Mouse (Mus musculus): ENCODE measurements at regions not wholly inside any gene's neighbourhood (a gene's known extent, or its start where the extent isn't known, plus 50 kb on each side); places are given as distances from the start of the nearest gene placed in this dataset.

DNA sequence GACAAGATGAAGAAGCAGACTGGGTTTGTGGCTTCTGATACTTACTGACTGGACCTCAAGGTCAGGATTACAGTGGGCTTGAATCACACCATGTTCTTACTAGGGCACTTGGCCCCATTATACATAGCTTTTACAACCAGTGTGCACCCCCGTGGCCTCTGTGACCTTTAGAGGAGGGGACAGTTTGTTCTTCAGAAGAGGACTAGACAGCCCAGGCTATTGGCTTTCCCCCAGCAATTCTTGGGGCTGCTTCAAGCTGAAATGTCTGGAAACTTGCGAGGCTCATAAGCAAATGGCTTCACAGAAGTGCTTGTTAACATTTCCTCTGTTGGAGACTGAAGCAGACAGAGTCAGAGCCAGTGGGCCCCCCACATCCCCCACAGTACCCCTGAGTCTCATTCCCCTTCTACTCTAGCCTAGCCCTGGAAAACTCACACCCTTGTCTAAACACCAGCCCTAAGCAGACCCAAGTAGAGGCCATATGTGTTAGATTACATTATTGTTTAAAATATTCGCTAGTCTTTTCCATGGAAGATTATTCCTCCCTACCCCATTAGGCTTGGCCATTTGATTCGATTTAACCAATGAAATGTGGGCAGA is 439.6 kb upstream of the Zmiz1 start:
- WGBS, result 55% methylated on average over 4 of the region's 4 CpGs
- H3K4me3 ChIP-seq (ENCODE audit: low read depth, low read length), result no peak overlapping the region

DNA sequence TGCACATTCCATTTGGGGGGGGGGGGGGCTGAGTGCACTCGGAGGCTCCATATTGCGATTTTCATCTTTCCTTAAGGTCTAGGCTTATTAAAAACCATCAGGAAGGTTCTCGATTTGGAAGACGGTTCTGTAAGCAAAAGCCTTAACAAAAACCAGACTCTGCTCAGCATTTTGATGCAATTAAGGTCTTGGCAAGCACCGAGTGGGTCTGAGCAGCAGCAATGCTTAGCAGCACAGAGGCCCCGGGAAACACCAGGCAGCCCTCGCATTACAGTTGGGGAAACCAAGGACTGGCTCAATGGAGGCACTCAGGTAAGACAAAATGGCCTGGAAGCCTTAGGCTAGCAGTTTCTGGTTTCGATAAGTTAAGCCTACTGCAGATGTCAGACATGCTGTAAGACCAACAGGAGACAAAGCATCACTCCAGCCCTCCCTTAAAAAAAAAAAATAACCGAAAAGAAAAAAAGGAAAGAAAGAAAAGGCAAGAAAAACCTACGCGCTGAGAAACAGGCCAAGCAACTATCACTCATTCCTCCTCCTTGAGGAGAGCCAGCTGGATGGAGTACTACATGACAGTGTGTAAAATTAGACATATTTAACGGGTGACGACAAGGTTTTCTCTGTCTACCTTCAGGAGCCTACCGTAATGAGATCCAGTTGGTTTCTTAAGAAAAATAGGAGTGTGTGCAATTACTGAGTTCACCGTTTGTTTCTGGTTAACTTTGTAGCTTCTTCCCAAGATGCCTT is 436.3 kb upstream of the Zmiz1 start:
- no peak overlapping the region for H3K27ac ChIP-seq (ENCODE audit: low read depth, low read length)
- H3K4me1 ChIP-seq (replicated peaks; ENCODE audit: control insufficient read depth, insufficient read depth, low read length), result no peaks in the 10 kb centered on the region
- 70% methylated on average over 15 of the region's 15 CpGs for WGBS
- no peaks in the 10 kb centered on the region for H3K9me3 ChIP-seq (ENCODE audit: control insufficient read depth)
- H3K4me3 ChIP-seq (ENCODE audit: low read depth, low read length), result no peak overlapping the region
- no peaks in the 10 kb centered on the region for H3K27me3 ChIP-seq (replicated peaks; ENCODE audit: control insufficient read depth, insufficient read depth, low read length)
- ATAC-seq, result no peak
- no peak overlapping the region for H3K4me2 ChIP-seq (replicated peaks; ENCODE audit: low read depth)
- no peaks in the 10 kb centered on the region for H3K36me3 ChIP-seq (ENCODE audit: control insufficient read depth, insufficient read depth)
- no peak for TF ChIP-seq CTCF (IDR thresholded peaks at IDR 0.05; ENCODE audit: low read depth)
- no peak overlapping the region for H3K9ac ChIP-seq (ENCODE audit: low read depth, low read length)

More for the DNA sequence above, 439.6 kb upstream of the Zmiz1 start:
- no peaks in the 10 kb centered on the region for H3K9me3 ChIP-seq (ENCODE audit: control insufficient read depth)
- no peaks in the 10 kb centered on the region for H3K36me3 ChIP-seq (ENCODE audit: control insufficient read depth, insufficient read depth)
- no peak for ATAC-seq
- H3K4me2 ChIP-seq (replicated peaks; ENCODE audit: low read depth), result no peak overlapping the region
- H3K27me3 ChIP-seq (replicated peaks; ENCODE audit: control insufficient read depth, insufficient read depth, low read length), result no peaks in the 10 kb centered on the region
- no peaks in the 10 kb centered on the region; the same call in 1 of the 2 replicates for H3K4me1 ChIP-seq (replicated peaks; ENCODE audit: control insufficient read depth, insufficient read depth, low read length)
- no peak for TF ChIP-seq CTCF (IDR thresholded peaks at IDR 0.05; ENCODE audit: low read depth)
- H3K9ac ChIP-seq (ENCODE audit: low read depth, low read length), result no peak overlapping the region
- no peak overlapping the region for H3K27ac ChIP-seq (ENCODE audit: low read depth, low read length)

DNA sequence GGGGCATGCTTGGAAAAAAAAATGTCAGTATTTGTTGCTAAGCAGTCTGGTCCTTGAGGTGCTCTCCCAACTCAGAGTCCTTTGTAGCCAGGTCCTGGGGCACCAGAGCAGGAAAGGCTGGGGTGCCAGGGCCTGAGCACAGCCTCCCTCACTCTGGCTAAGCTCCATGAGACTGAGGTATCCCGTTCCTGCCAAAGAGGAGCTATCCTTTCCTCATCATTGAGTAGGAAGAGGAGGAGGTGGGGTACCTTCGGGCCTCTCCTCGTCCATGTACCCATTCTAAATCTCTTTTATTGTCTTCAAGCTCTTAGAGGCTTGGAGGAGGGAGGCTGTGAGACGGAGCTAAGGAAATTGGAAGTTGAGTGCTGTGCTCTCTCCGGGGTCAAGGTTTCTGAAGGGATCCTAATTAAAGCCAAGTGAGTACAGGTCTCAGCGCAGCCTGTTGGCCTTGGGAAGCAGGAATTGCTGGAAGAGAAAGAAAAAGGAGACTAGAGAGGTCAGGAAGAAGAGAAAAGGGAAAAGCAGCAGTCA is 435.6 kb upstream of the Zmiz1 start:
- Histone ChIP-seq H3K27me3 (replicated peaks; ENCODE audit: control insufficient read depth, insufficient read depth, low read length) (no peaks in the 10 kb centered on the region), H3K27ac (ENCODE audit: low read depth, low read length) (no peak overlapping the region), H3K4me3 (ENCODE audit: low read depth, low read length) (no peak overlapping the region), H3K4me2 (replicated peaks; ENCODE audit: low read depth) (no peak overlapping the region), H3K4me1 (replicated peaks; ENCODE audit: control insufficient read depth, insufficient read depth, low read length) (no peaks in the 10 kb centered on the region), H3K9me3 (ENCODE audit: control insufficient read depth) (no peaks in the 10 kb centered on the region), H3K9ac (ENCODE audit: low read depth, low read length) (no peak overlapping the region), H3K36me3 (ENCODE audit: control insufficient read depth, insufficient read depth) (no peaks in the 10 kb centered on the region)
- ATAC-seq, result no peak
- 83% methylated on average over 6 of the region's 6 CpGs for WGBS
- no peak for TF ChIP-seq CTCF (IDR thresholded peaks at IDR 0.05; ENCODE audit: low read depth)

DNA sequence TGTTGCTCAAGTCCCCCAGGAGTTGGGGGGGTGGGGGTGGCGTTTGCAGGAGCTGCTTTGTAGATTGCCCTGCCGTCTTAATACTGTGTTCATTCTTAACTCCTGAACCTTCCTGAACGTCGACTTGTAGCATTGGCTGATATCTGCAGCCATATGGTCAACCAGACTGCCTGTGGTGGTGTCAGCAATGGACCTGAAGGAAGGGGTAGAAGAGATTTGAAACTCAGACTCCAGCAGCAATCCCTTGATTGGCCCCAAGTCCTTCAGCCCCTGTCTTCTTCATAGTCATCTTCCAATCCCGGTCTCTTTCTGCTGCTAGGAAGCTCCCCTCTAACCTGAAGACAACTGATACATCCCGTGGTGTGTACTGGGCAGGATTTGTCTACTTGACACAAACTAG is 433.9 kb upstream of the Zmiz1 start:
- no peaks in the 10 kb centered on the region for H3K27me3 ChIP-seq (replicated peaks; ENCODE audit: control insufficient read depth, insufficient read depth, low read length)

DNA sequence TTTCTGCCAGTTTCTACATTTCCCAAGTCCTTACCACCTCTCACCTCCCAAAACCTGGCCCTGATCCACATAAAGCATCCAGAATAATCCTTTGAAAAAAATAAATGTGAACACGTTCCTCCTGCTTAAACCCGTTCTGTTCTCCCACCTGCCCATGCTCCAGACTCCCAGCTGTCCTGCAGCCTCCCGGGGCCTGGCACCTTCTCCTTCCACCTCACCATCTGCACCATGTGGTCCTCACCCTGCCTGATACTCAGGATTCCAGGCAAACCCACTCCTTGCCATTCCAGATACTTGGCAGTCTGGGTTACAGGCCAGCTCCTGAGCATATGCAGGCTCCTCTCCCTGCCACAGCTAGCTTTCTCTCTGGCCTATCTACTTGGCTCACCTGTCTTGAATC is 431.9 kb upstream of the Zmiz1 start:
- Histone ChIP-seq H3K36me3 (ENCODE audit: control insufficient read depth, insufficient read depth) (no peaks in the 10 kb centered on the region), H3K4me2 (replicated peaks; ENCODE audit: low read depth) (no peak overlapping the region), H3K4me3 (ENCODE audit: low read depth, low read length) (no peak overlapping the region), H3K27ac (ENCODE audit: low read depth, low read length) (no peak overlapping the region), H3K4me1 (replicated peaks; ENCODE audit: control insufficient read depth, insufficient read depth, low read length) (no peaks in the 10 kb centered on the region), H3K27me3 (replicated peaks; ENCODE audit: control insufficient read depth, insufficient read depth, low read length) (no peaks in the 10 kb centered on the region), H3K9me3 (ENCODE audit: control insufficient read depth) (no peaks in the 10 kb centered on the region), H3K9ac (ENCODE audit: low read depth, low read length) (no peak overlapping the region)
- no peak for TF ChIP-seq CTCF (IDR thresholded peaks at IDR 0.05; ENCODE audit: low read depth)
- WGBS, result 78% methylated on average over 3 of the region's 3 CpGs
- ATAC-seq, result no peak

More for the DNA sequence above, 433.9 kb upstream of the Zmiz1 start:
- H3K27ac ChIP-seq (ENCODE audit: low read depth, low read length), result no peak overlapping the region
- no peaks in the 10 kb centered on the region for H3K4me1 ChIP-seq (replicated peaks; ENCODE audit: control insufficient read depth, insufficient read depth, low read length)
- no peak for ATAC-seq
- H3K36me3 ChIP-seq (ENCODE audit: control insufficient read depth, insufficient read depth), result no peaks in the 10 kb centered on the region
- 89% methylated on average over 6 of the region's 6 CpGs for WGBS
- TF ChIP-seq CTCF (IDR thresholded peaks at IDR 0.05; ENCODE audit: low read depth), result no peak
- H3K9ac ChIP-seq (ENCODE audit: low read depth, low read length), result no peak overlapping the region
- no peak overlapping the region for H3K4me2 ChIP-seq (replicated peaks; ENCODE audit: low read depth)
- no peaks in the 10 kb centered on the region for H3K9me3 ChIP-seq (ENCODE audit: control insufficient read depth)
- no peak overlapping the region for H3K4me3 ChIP-seq (ENCODE audit: low read depth, low read length)

DNA sequence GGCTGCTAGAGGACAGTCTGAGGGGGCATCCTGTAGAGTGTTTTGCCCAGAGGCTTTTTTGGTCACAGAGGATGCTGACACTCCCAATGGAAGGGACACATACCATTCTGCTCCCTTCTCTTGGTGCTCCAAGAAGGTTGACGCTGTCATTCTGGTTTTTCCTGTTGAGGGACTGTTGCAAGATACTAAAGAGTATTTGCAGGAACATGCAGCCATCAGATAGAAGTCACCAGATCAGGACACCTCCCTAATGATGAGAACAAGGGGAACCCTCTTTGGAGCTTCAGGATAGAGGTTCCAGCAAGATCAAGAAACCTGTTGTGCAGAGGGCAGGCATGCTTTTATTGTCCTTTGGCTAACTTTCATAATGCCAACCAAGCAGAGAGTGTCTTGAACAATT is 431.1 kb upstream of the Zmiz1 start:
- H3K27ac ChIP-seq (ENCODE audit: low read depth, low read length), result no peak overlapping the region
- no peaks in the 10 kb centered on the region for H3K27me3 ChIP-seq (replicated peaks; ENCODE audit: control insufficient read depth, insufficient read depth, low read length)
- H3K9me3 ChIP-seq (ENCODE audit: control insufficient read depth), result no peaks in the 10 kb centered on the region
- no peaks in the 10 kb centered on the region for H3K36me3 ChIP-seq (ENCODE audit: control insufficient read depth, insufficient read depth)
- WGBS, result 78% methylated on average over 1 of the region's 1 CpGs
- H3K4me3 ChIP-seq (ENCODE audit: low read depth, low read length), result no peak overlapping the region
- no peak overlapping the region for H3K4me2 ChIP-seq (replicated peaks; ENCODE audit: low read depth)
- no peak for TF ChIP-seq CTCF (IDR thresholded peaks at IDR 0.05; ENCODE audit: low read depth)
- no peaks in the 10 kb centered on the region for H3K4me1 ChIP-seq (replicated peaks; ENCODE audit: control insufficient read depth, insufficient read depth, low read length)
- ATAC-seq, result no peak
- H3K9ac ChIP-seq (ENCODE audit: low read depth, low read length), result no peak overlapping the region

Measured in intestine, postnatal 0 days (tissue).